Mouse (Mus musculus) megakaryocyte, embryonic 14.5 days (primary cell): ENCODE measurements around the gene Zfp768.

Experiments used
- FLI1 ChIP-seq: IDR thresholded peaks from 2 replicates; pipeline ENCODE4 v1.6.1; 2012; ENCODE audit warnings: low read length, inconsistent platforms, mixed read lengths
- GATA1 ChIP-seq: IDR thresholded peaks from 3 replicates; pipeline ENCODE4 v1.6.1; 2012; ENCODE audit warnings: mixed read lengths, low read length, inconsistent platforms, borderline replicate concordance

GRCm38 (mm10) chr7:127308431-127308830 is 37.0 kb downstream of the Zfp768 start:
- TF ChIP-seq GATA1 (no peak), FLI1 (no peak)
